Mouse (Mus musculus) cortical plate, adult 2 months (tissue): ENCODE data around the gene Arid3a.
A peak's percentile ranks its signal among the peaks of the same experiment; 100 is the strongest.

Experiments used
- CTCF ChIP-seq: fragments of 200-500 bp; IDR thresholded peaks from 2 replicates; pipeline ENCODE4 v1.5.1; 2011; ENCODE audit warnings: mild to moderate bottlenecking, control low read depth, low read length; ENCODE audit not compliant: insufficient read depth; ENCODE audit errors: extremely low read depth
- POLR2A ChIP-seq: fragments of 200-500 bp; IDR thresholded peaks from 2 replicates; pipeline ENCODE4 v1.6.1; 2011; ENCODE audit warnings: mild to moderate bottlenecking, low read length, control low read depth; ENCODE audit not compliant: insufficient read depth; ENCODE audit errors: extremely low read depth

DNA sequence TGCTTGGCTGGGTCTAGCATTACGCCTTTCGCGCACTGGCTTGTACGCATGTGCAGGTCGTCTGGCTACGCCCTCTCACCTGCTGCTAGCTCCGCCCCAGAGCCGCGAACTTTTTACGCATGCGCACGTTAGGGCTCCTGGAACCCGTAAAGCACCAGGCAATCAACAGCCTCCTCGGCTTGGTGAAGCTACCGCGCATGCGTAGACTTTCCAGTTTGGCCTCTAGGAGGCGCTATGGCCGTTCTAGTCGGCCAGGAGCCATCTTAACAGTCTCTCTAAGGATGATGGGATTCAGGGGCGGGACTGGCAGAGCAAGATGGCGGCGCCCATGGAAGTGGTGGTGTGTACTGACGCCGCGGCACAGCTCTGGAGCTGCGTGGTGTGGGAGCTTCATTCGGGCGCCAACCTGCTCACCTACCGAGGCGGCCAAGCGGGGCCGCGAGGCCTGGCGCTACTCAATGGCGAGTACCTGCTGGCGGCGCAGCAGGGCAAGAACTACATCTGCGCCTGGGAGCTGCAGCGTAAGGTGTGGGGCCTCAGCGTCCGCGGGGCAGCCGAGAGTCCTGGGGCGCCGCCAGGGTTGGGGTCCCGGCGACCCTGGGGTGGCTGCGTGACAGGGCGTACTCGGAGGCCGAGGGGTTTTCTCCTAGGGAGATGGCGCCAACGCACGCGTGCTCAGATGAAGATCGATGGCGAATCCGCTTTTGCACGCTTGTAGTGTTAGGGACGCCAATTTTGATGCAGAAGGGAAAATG is 33.2 kb downstream of the Arid3a start, which contains the start of gene Wdr18:
- TF ChIP-seq CTCF (peak; percentile 97), POLR2A (peak; percentile 69; the same call in 1 of the 2 replicates)
